Mouse (Mus musculus): ENCODE data around the gene Patl2. TPM values are rescaled to one million over a fixed set of nuclear protein-coding genes. Genes with fewer than 3 reads are reported as not detected.

The Patl2 gene
- not detected for polyA plus RNA-seq (2014; fragmentation: Illumina TruSeq; extraction: RNeasy Lipid Tissue Mini Kit (QIAGEN cat#74804); ENCODE audit: low replicate concordance)

GRCm38 (mm10) chr2:122186106-122186505, at the start of gene Patl2, which contains the start of gene Terb2:
TSS of gene Patl2 (minus strand) at chr2:122186189.
TSS of gene Terb2 (plus strand) at chr2:122186272.

GRCm38 (mm10) chr2:122234611-122235288, 48.8 kb upstream of the Patl2 start, which contains the start of gene Sord:
TSS of gene Sord (plus strand) at chr2:122234749.

GRCm38 (mm10) chr2:122160680-122161079, 25.3 kb downstream of the Patl2 start, which contains the start of gene Trim69:
TSS of gene Trim69 (plus strand) at chr2:122160700.

GRCm38 (mm10) chr2:122147508-122148241, 38.3 kb downstream of the Patl2 start, which contains the start of gene B2m:
TSS of gene B2m (plus strand) at chr2:122147686.

GRCm38 (mm10) chr2:122117961-122118958, 67.7 kb downstream of the Patl2 start, which contains the start of gene Spg11:
TSS of gene Spg11 (minus strand) at chr2:122118386.

Other genes with a start within 250 kb of the Patl2 start
- 37.2 TPM for gene Ctdspl2, start 230.2 kb downstream of the Patl2 start, polyA plus RNA-seq (2014; fragmentation: Illumina TruSeq; extraction: RNeasy Lipid Tissue Mini Kit (QIAGEN cat#74804); ENCODE audit: low replicate concordance)
- not detected for gene Mageb3, start 230.1 kb downstream of the Patl2 start, polyA plus RNA-seq (2014; fragmentation: Illumina TruSeq; extraction: RNeasy Lipid Tissue Mini Kit (QIAGEN cat#74804); ENCODE audit: low replicate concordance)
- gene Eif3j1, start 157.6 kb downstream of the Patl2 start, polyA plus RNA-seq (2014; fragmentation: Illumina TruSeq; extraction: RNeasy Lipid Tissue Mini Kit (QIAGEN cat#74804); ENCODE audit: low replicate concordance) = 62.7 TPM
- gene Spg11, start 67.8 kb downstream of the Patl2 start, polyA plus RNA-seq (2014; fragmentation: Illumina TruSeq; extraction: RNeasy Lipid Tissue Mini Kit (QIAGEN cat#74804); ENCODE audit: low replicate concordance) = 5.3 TPM
- gene B2m, start 38.5 kb downstream of the Patl2 start, polyA plus RNA-seq (2014; fragmentation: Illumina TruSeq; extraction: RNeasy Lipid Tissue Mini Kit (QIAGEN cat#74804); ENCODE audit: low replicate concordance) = 14,089 TPM
- 0.22 TPM for gene Trim69, start 25.5 kb downstream of the Patl2 start, polyA plus RNA-seq (2014; fragmentation: Illumina TruSeq; extraction: RNeasy Lipid Tissue Mini Kit (QIAGEN cat#74804); ENCODE audit: low replicate concordance)
- gene Terb2, start 83 bp upstream of the Patl2 start, polyA plus RNA-seq (2014; fragmentation: Illumina TruSeq; extraction: RNeasy Lipid Tissue Mini Kit (QIAGEN cat#74804); ENCODE audit: low replicate concordance) = not detected
- 211 TPM for gene Sord, start 48.6 kb upstream of the Patl2 start, polyA plus RNA-seq (2014; fragmentation: Illumina TruSeq; extraction: RNeasy Lipid Tissue Mini Kit (QIAGEN cat#74804); ENCODE audit: low replicate concordance)
- gene Duox2, start 112.3 kb upstream of the Patl2 start, polyA plus RNA-seq (2014; fragmentation: Illumina TruSeq; extraction: RNeasy Lipid Tissue Mini Kit (QIAGEN cat#74804); ENCODE audit: low replicate concordance) = 0.26 TPM
- gene Duoxa2, start 112.7 kb upstream of the Patl2 start, polyA plus RNA-seq (2014; fragmentation: Illumina TruSeq; extraction: RNeasy Lipid Tissue Mini Kit (QIAGEN cat#74804); ENCODE audit: low replicate concordance) = not detected
- gene Duoxa1, start 127.5 kb upstream of the Patl2 start, polyA plus RNA-seq (2014; fragmentation: Illumina TruSeq; extraction: RNeasy Lipid Tissue Mini Kit (QIAGEN cat#74804); ENCODE audit: low replicate concordance) = not detected
- gene Duox1, start 129.5 kb upstream of the Patl2 start, polyA plus RNA-seq (2014; fragmentation: Illumina TruSeq; extraction: RNeasy Lipid Tissue Mini Kit (QIAGEN cat#74804); ENCODE audit: low replicate concordance) = not detected
- not detected for gene Shf, start 183.0 kb upstream of the Patl2 start, polyA plus RNA-seq (2014; fragmentation: Illumina TruSeq; extraction: RNeasy Lipid Tissue Mini Kit (QIAGEN cat#74804); ENCODE audit: low replicate concordance)
- 154 TPM for gene Slc28a2, start 240.3 kb upstream of the Patl2 start, polyA plus RNA-seq (2014; fragmentation: Illumina TruSeq; extraction: RNeasy Lipid Tissue Mini Kit (QIAGEN cat#74804); ENCODE audit: low replicate concordance)

Data from small intestine, adult 10 weeks (tissue).